Mouse (Mus musculus): Measurements from ENCODE around the gene Bcl6b.

The Bcl6b gene

GRCm38 (mm10) chr11:70232546-70232945, 2.9 kb upstream of the Bcl6b start:
- no peak for DNase-seq

GRCm38 (mm10) chr11:70230239-70230727, 685 bp upstream of the Bcl6b start:
- DNase-seq, result peak; percentile 53 to 62

GRCm38 (mm10) chr11:70228828-70229227, 770 bp downstream of the Bcl6b start:
- peak; percentile 67 to 73 for DNase-seq

GRCm38 (mm10) chr11:70227661-70228245, 1.8 kb downstream of the Bcl6b start:
- DNase-seq, result no peak

GRCm38 (mm10) chr11:70227126-70227525, 2.5 kb downstream of the Bcl6b start:
- no peak for DNase-seq

GRCm38 (mm10) chr11:70226602-70226890, 3.1 kb downstream of the Bcl6b start:
- no peak for DNase-seq

- DNase-seq, result no peak
Observed at GRCm38 (mm10) chr11:70225798-70226601, 3.6 kb downstream of the Bcl6b start.

GRCm38 (mm10) chr11:70223724-70224123, 5.9 kb downstream of the Bcl6b start:
- no peak for DNase-seq

- no peak for DNase-seq
Observed at GRCm38 (mm10) chr11:70221603-70222500, 7.7 kb downstream of the Bcl6b start.

GRCm38 (mm10) chr11:70220731-70221602, 8.6 kb downstream of the Bcl6b start, which contains the start of gene Slc16a13:
Gene Slc16a13 (minus strand): TSS chr11:70221064.
- peak; percentile 81 to 90 for DNase-seq

- no peak for DNase-seq
Observed at GRCm38 (mm10) chr11:70220323-70220722, 9.3 kb downstream of the Bcl6b start.

- no peak for DNase-seq
Observed at GRCm38 (mm10) chr11:70219873-70220272, 9.7 kb downstream of the Bcl6b start.

GRCm38 (mm10) chr11:70218741-70219470, 10.7 kb downstream of the Bcl6b start:
- no peak for DNase-seq

- DNase-seq, result no peak
Observed at GRCm38 (mm10) chr11:70218039-70218438, 11.6 kb downstream of the Bcl6b start.

GRCm38 (mm10) chr11:70216103-70216502, 13.5 kb downstream of the Bcl6b start:
- no peak for DNase-seq

- DNase-seq, result no peak
Observed at GRCm38 (mm10) chr11:70215301-70215700, 14.3 kb downstream of the Bcl6b start.

- DNase-seq, result no peak
Observed at GRCm38 (mm10) chr11:70214856-70215209, 14.8 kb downstream of the Bcl6b start.

- DNase-seq, result no peak
Observed at GRCm38 (mm10) chr11:70214191-70214855, 15.3 kb downstream of the Bcl6b start.

GRCm38 (mm10) chr11:70213736-70214135, 15.9 kb downstream of the Bcl6b start:
- DNase-seq, result no peak

GRCm38 (mm10) chr11:70212896-70213295, 16.7 kb downstream of the Bcl6b start:
- DNase-seq, result no peak

- no peak for DNase-seq
Observed at GRCm38 (mm10) chr11:70212423-70212822, 17.2 kb downstream of the Bcl6b start, which contains the start of gene Slc16a11. Gene Slc16a11 (plus strand): TSS chr11:70212752.

Data from thymus, adult 18-20 months (tissue).